Mouse (Mus musculus) activated CD4-positive, CD25-positive, alpha-beta regulatory T cell, adult 9 weeks (primary cell): ENCODE data around the gene Map3k13. TPM values are rescaled to one million over a fixed set of nuclear protein-coding genes. Genes with fewer than 3 reads are reported as not detected.

Experiments
- polyA plus RNA-seq: library from polyadenylated mRNA; unstranded; fragments of 100-300 nt; shearing (Covaris generic); gene quantifications from one replicate; pipeline ENCODE4 v1.2.1, GENCODE M21; 2017

Gene Map3k13
- 0.45 TPM for polyA plus RNA-seq

GRCm38 (mm10) chr16:21793875-21794696 is at the start of gene Map3k13:
Gene Map3k13, plus strand, starts transcription at chr16:21794346.

GRCm38 (mm10) chr16:21787516-21788353 is 6.4 kb upstream of the Map3k13 start, which contains the start of gene Ehhadh:
Gene Ehhadh, minus strand, starts transcription at chr16:21787807.

GRCm38 (mm10) chr16:21946761-21947715 is 152.9 kb downstream of the Map3k13 start, which contains the start of gene Tmem41a:
Gene Tmem41a, minus strand, starts transcription at chr16:21947552.

Other genes with a start within 250 kb of the Map3k13 start
- gene 2510009E07Rik, start 99.7 kb upstream of the Map3k13 start, polyA plus RNA-seq = 2.1 TPM
- 9.6 TPM for gene Ehhadh, start 6.5 kb upstream of the Map3k13 start, polyA plus RNA-seq
- 12.0 TPM for gene Tmem41a, start 153.2 kb downstream of the Map3k13 start, polyA plus RNA-seq
- 0.79 TPM for gene Liph, start 201.3 kb downstream of the Map3k13 start, polyA plus RNA-seq
- gene Senp2, start 215.1 kb downstream of the Map3k13 start, polyA plus RNA-seq = 12.0 TPM